Mouse (Mus musculus) heart, adult 2 months (tissue): ENCODE measurements around the gene Cuedc1. TPM values are rescaled to one million over a fixed set of nuclear protein-coding genes. Genes with fewer than 3 reads are reported as not detected.
A peak's percentile ranks its signal among the peaks of the same experiment; 100 is the strongest.

Source experiments
- DNase-seq, 2 experiments: peaks; one replicate each; pipeline ENCODE4 v3.0.0; 2021
- H3K27ac ChIP-seq: fragments of 200-600 bp; 2 replicates; pipeline ENCODE4 v1.8.1; 2022
- H3K27me3 ChIP-seq: fragments of 200-500 bp; 2 replicates; pipeline ENCODE4 v1.6.1; 2012; ENCODE audit warnings: mild to moderate bottlenecking, low read length, inconsistent platforms, mixed read lengths; ENCODE audit not compliant: control insufficient read depth, insufficient read depth
- H3K36me3 ChIP-seq: fragments of 200-500 bp; 2 replicates; pipeline ENCODE4 v1.6.1; 2012; ENCODE audit warnings: low read length, inconsistent platforms; ENCODE audit not compliant: control insufficient read depth, insufficient read depth
- H3K4me1 ChIP-seq: fragments of 200-500 bp; 2 replicates; pipeline ENCODE4 v1.6.1; 2011; ENCODE audit warnings: low read length; ENCODE audit not compliant: control insufficient read depth, insufficient read depth
- H3K4me3 ChIP-seq: fragments of 200-600 bp; 2 replicates; pipeline ENCODE4 v1.8.1; 2022
- H3K79me2 ChIP-seq: fragments of 200-500 bp; replicated peaks from 2 replicates; pipeline ENCODE4 v1.6.1; 2012; ENCODE audit warnings: mild to moderate bottlenecking, inconsistent platforms, low read length, moderate library complexity, mixed read lengths; ENCODE audit not compliant: control insufficient read depth, insufficient read depth
- H3K9ac ChIP-seq: fragments of 200-500 bp; 2 replicates; pipeline ENCODE4 v1.6.1; 2012; ENCODE audit warnings: low read depth, mild to moderate bottlenecking, control low read depth, inconsistent platforms, low read length, mixed read lengths
- CTCF ChIP-seq: fragments of 200-600 bp; IDR thresholded peaks from 2 replicates; pipeline ENCODE4 v1.8.1; 2022; ENCODE audit warnings: antibody characterized with exemption, mild to moderate bottlenecking, moderate library complexity
- EP300 ChIP-seq: fragments of 200-500 bp; IDR thresholded peaks from 2 replicates; pipeline ENCODE4 v1.6.1; 2011; ENCODE audit warnings: low read depth, low read length, control low read depth; ENCODE audit not compliant: insufficient read depth
- POLR2A ChIP-seq: fragments of 200-500 bp; IDR thresholded peaks from 2 replicates; pipeline ENCODE4 v1.6.1; 2011; ENCODE audit warnings: mild to moderate bottlenecking, low read depth, low read length, control low read depth; ENCODE audit not compliant: insufficient read depth
- WGBS: fragments of 180-500 bp; shearing (Covaris S2); methylation state at CpG from one replicate; pipeline ENCODE4 v1.1.7; 2018; 5-methylcytosine and 5-hydroxymethylcytosine counted together
- intact Hi-C: fragments of 180-260 bp; cut with DNase I; formaldehyde crosslinking; loops from one replicate; pipeline ENCODE4 v1.15.1; 2025
- polyA plus RNA-seq: library from polyadenylated mRNA; depleted of rRNA; stranded (reverse); fragments of >200 nt; gene quantifications from 2 replicates; pipeline ENCODE4 v1.2.3, GENCODE M21; 2012
- total RNA-seq, 2 experiments: library from RNA; stranded (reverse); gene quantifications; 2 replicates each; pipeline ENCODE4 v1.2.3; 2021

Gene Cuedc1
- total and polyA plus RNA-seq, 3 experiments, result 36.2 to 55.0 (median 49.8) TPM

GRCm38 (mm10) chr11:88123731-88124130, 25.9 kb downstream of the Cuedc1 start:
- TF ChIP-seq POLR2A (no peak), CTCF (no peak), EP300 (no peak)
- no peaks in the 10 kb centered on the region; the same call in 1 of the 2 replicates for H3K36me3 ChIP-seq
- H3K4me3 ChIP-seq, result no peak overlapping the region
- DNase-seq, result no peak
- peaks cover 18% of the 10 kb centered on the region for H3K4me1 ChIP-seq
- no peak overlapping the region for H3K9ac ChIP-seq
- intact Hi-C loops, result no loop called here
- peaks cover 3% of the 10 kb centered on the region; the same call in 1 of the 2 replicates for H3K79me2 ChIP-seq
- no peak overlapping the region for H3K27ac ChIP-seq
- no peaks in the 10 kb centered on the region for H3K27me3 ChIP-seq
- WGBS, result 39% methylated on average over 6 of the region's 6 CpGs

- WGBS, result 88% methylated on average over 7 of the region's 7 CpGs
- Histone ChIP-seq H3K27me3 (no peaks in the 10 kb centered on the region), H3K79me2 (peaks cover 3% of the 10 kb centered on the region; the same call in 1 of the 2 replicates), H3K36me3 (no peaks in the 10 kb centered on the region; the same call in 1 of the 2 replicates), H3K4me3 (no peak overlapping the region), H3K4me1 (peaks cover 10% of the 10 kb centered on the region), H3K27ac (no peak overlapping the region), H3K9ac (no peak overlapping the region)
- no peak for DNase-seq
- intact Hi-C loops, result no loop called here
- TF ChIP-seq POLR2A (no peak), CTCF (no peak), EP300 (no peak)
These were observed 27.6 kb downstream of the Cuedc1 start for GRCm38 (mm10) chr11:88125483-88125882.

- Histone ChIP-seq H3K4me1 (peaks cover 9% of the 10 kb centered on the region), H3K36me3 (peaks cover 3% of the 10 kb centered on the region), H3K79me2 (peaks cover 3% of the 10 kb centered on the region; the same call in 1 of the 2 replicates), H3K4me3 (no peak overlapping the region), H3K27ac (no peak overlapping the region), H3K9ac (no peak overlapping the region), H3K27me3 (no peaks in the 10 kb centered on the region)
- no peak for DNase-seq
- intact Hi-C loops, result no loop called here
- 67% methylated on average over 5 of the region's 5 CpGs for WGBS
- TF ChIP-seq EP300, result no peak
- no peak for TF ChIP-seq CTCF
These were observed 28.5 kb downstream of the Cuedc1 start for GRCm38 (mm10) chr11:88126306-88126793.

- H3K4me1 ChIP-seq, result peaks cover 22% of the 10 kb centered on the region
- WGBS, result 94% methylated on average over 9 of the region's 9 CpGs
- H3K79me2 ChIP-seq, result peaks cover 3% of the 10 kb centered on the region; the same call in 1 of the 2 replicates
- intact Hi-C loops, result no loop called here
- no peak for DNase-seq
- H3K4me3 ChIP-seq, result no peak overlapping the region
- H3K27ac ChIP-seq, result no peak overlapping the region
- no peaks in the 10 kb centered on the region for H3K27me3 ChIP-seq
- no peak for TF ChIP-seq EP300
- TF ChIP-seq POLR2A, result no peak
- TF ChIP-seq CTCF, result no peak
- peaks cover 12% of the 10 kb centered on the region for H3K36me3 ChIP-seq
- H3K9ac ChIP-seq, result no peak overlapping the region
These were observed 30.6 kb downstream of the Cuedc1 start for GRCm38 (mm10) chr11:88128461-88128860.

GRCm38 (mm10) chr11:88129281-88129680, 31.4 kb downstream of the Cuedc1 start:
- intact Hi-C loops, result no loop called here
- DNase-seq, result no peak
- Histone ChIP-seq H3K4me1 (peaks cover 22% of the 10 kb centered on the region), H3K27me3 (no peaks in the 10 kb centered on the region), H3K36me3 (peaks cover 14% of the 10 kb centered on the region), H3K79me2 (peaks cover 3% of the 10 kb centered on the region; the same call in 1 of the 2 replicates), H3K9ac (no peak overlapping the region), H3K4me3 (no peak overlapping the region), H3K27ac (no peak overlapping the region)
- TF ChIP-seq CTCF (no peak), POLR2A (no peak), EP300 (no peak)
- 89% methylated on average over 3 of the region's 3 CpGs for WGBS

- peak in 1 of 2 experiments; percentile 33 for DNase-seq
- WGBS, result 78% methylated on average over 10 of the region's 10 CpGs
- intact Hi-C loops, result no loop called here
- Histone ChIP-seq H3K36me3 (peaks cover 14% of the 10 kb centered on the region), H3K79me2 (peaks cover 3% of the 10 kb centered on the region; the same call in 1 of the 2 replicates), H3K4me1 (peaks cover 22% of the 10 kb centered on the region), H3K27ac (peak overlapping the region; percentile 56), H3K4me3 (no peak overlapping the region), H3K9ac (no peak overlapping the region), H3K27me3 (no peaks in the 10 kb centered on the region)
- TF ChIP-seq EP300 (peak; percentile 75), POLR2A (no peak)
These were observed 32.1 kb downstream of the Cuedc1 start for GRCm38 (mm10) chr11:88129935-88130334.
